Mouse (Mus musculus) small intestine, adult 2 months (tissue): Measurements from ENCODE around the gene Rmi2.

Experiments used
- CTCF ChIP-seq: fragments of 200-500 bp; IDR thresholded peaks from 2 replicates; pipeline ENCODE4 v1.5.1; 2012; ENCODE audit warnings: low read depth, mild to moderate bottlenecking, control low read depth, inconsistent platforms, low read length, moderate library complexity, mixed read lengths; ENCODE audit not compliant: insufficient replicate concordance, insufficient read length; ENCODE audit errors: extremely low read depth
- POLR2A ChIP-seq: fragments of 200-500 bp; IDR thresholded peaks from 2 replicates; pipeline ENCODE4 v1.6.1; 2012; ENCODE audit warnings: low read depth, mild to moderate bottlenecking, control low read depth, inconsistent platforms, low read length, moderate library complexity

DNA sequence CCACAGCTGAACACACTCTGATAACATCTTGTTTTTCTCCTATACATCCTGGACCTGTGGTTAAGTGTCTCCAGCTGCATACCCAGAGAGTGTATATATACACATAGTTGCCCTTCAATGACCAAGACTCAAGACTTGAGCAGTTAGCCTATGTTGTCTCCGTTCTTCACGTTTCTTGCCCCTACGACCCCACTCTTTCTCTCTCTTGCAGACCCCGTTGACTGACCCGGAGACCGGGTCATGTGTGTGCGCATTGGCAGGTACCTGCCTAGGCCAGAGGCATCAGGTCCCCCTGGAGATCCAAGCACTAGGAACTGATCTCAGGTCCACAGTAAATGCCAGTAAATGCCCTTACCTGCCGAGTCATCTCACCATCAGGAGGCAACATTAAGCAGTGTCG, 7.6 kb upstream of the Rmi2 start:
- TF ChIP-seq POLR2A (no peak), CTCF (no peak)
